Mouse (Mus musculus) kidney, postnatal 25 days (tissue): ENCODE measurements around the gene Camsap1.

Experiments used
- DNase-seq, 2 experiments: peaks; one replicate each; pipeline ENCODE4 v3.0.0; 2021; ENCODE audit warnings: mixed read lengths in 2 of 2

Camsap1 gene

GRCm38 (mm10) chr2:25977587-25978239, 5.4 kb downstream of the Camsap1 start:
- DNase-seq: no peak

- no peak for DNase-seq
These were observed 7.8 kb downstream of the Camsap1 start for GRCm38 (mm10) chr2:25975141-25975770.

- peak; percentile 30 to 43 for DNase-seq
These were observed 12.7 kb downstream of the Camsap1 start for GRCm38 (mm10) chr2:25970426-25970825.

- no peak for DNase-seq
These were observed 13.8 kb downstream of the Camsap1 start for GRCm38 (mm10) chr2:25969319-25969718.

GRCm38 (mm10) chr2:25949291-25949690, 33.8 kb downstream of the Camsap1 start:
- DNase-seq: no peak

- DNase-seq: peak; percentile 44 to 50
These were observed 35.1 kb downstream of the Camsap1 start for GRCm38 (mm10) chr2:25947950-25948349.

- DNase-seq: no peak
These were observed 39.3 kb downstream of the Camsap1 start for GRCm38 (mm10) chr2:25943822-25944221.

- no peak for DNase-seq
These were observed 42.6 kb downstream of the Camsap1 start for GRCm38 (mm10) chr2:25940503-25940902.

GRCm38 (mm10) chr2:25931249-25931859, 51.7 kb downstream of the Camsap1 start:
- peak; percentile 47 to 48 for DNase-seq

GRCm38 (mm10) chr2:25927821-25928220, 55.3 kb downstream of the Camsap1 start:
- DNase-seq: no peak

GRCm38 (mm10) chr2:25924934-25925333, 58.1 kb downstream of the Camsap1 start:
- no peak for DNase-seq

- no peak for DNase-seq
These were observed 59.3 kb downstream of the Camsap1 start for GRCm38 (mm10) chr2:25923799-25924198.

- no peak for DNase-seq
These were observed 63.1 kb downstream of the Camsap1 start for GRCm38 (mm10) chr2:25919972-25920371.

- no peak for DNase-seq
These were observed 64.7 kb downstream of the Camsap1 start for GRCm38 (mm10) chr2:25918408-25918807.

GRCm38 (mm10) chr2:25914821-25915220, 68.3 kb downstream of the Camsap1 start:
- DNase-seq: no peak

- no peak for DNase-seq
These were observed 68.9 kb downstream of the Camsap1 start for GRCm38 (mm10) chr2:25914201-25914600.

- peak in 1 of 2 experiments; percentile 4 for DNase-seq
These were observed 69.8 kb downstream of the Camsap1 start for GRCm38 (mm10) chr2:25913247-25913646.

- DNase-seq: no peak
These were observed 73.2 kb downstream of the Camsap1 start for GRCm38 (mm10) chr2:25909872-25910271.

GRCm38 (mm10) chr2:25898970-25899369, 84.1 kb downstream of the Camsap1 start:
- no peak for DNase-seq

- no peak for DNase-seq
These were observed 90.6 kb downstream of the Camsap1 start for GRCm38 (mm10) chr2:25892440-25892839.

GRCm38 (mm10) chr2:25888144-25888543, 94.9 kb downstream of the Camsap1 start:
- DNase-seq: peak in 1 of 2 experiments; percentile 8

- no peak for DNase-seq
These were observed 95.9 kb downstream of the Camsap1 start for GRCm38 (mm10) chr2:25887226-25887625.

- DNase-seq: no peak
These were observed 98.3 kb downstream of the Camsap1 start for GRCm38 (mm10) chr2:25884756-25885155.

GRCm38 (mm10) chr2:25882276-25882675, 100.8 kb downstream of the Camsap1 start:
- DNase-seq: no peak
